Mouse (Mus musculus): ENCODE data around the gene Serinc3.
"Not testable (repeated sequence)": the region's sequence is repeated elsewhere in the genome, so short reads cannot be mapped to it uniquely, and the experiment has no call there.

Gene Serinc3

GRCm38 (mm10) chr2:163663930-163664329 is 19.0 kb upstream of the Serinc3 start:
- in situ Hi-C loops (cut with MboI; ENCODE audit: low sequenced_read_pairs) = no loop called here

- in situ Hi-C loops (cut with MboI; ENCODE audit: low sequenced_read_pairs) = no loop called here
These were observed 17.8 kb upstream of the Serinc3 start for GRCm38 (mm10) chr2:163662698-163663221.

DNA sequence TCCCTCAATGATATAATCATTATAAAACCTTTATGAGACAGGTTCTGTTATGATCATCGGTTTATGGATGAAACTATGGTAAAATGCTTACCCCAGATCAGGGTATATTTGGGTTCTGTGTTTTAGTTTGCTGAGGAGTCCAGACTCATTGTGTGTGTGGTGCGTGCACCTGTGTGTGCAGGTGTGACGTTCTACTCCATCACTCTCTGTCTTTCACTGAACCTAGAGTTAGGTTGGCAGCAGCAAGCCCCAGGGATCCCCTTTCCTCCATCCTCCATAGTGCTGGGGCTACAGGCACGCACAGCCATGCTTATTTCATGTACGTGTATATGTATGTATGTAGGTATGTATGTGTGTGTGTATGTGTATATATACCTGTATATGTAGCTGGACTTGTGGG is 17.1 kb upstream of the Serinc3 start:
- in situ Hi-C loops (cut with MboI; ENCODE audit: low sequenced_read_pairs) = no loop called here

DNA sequence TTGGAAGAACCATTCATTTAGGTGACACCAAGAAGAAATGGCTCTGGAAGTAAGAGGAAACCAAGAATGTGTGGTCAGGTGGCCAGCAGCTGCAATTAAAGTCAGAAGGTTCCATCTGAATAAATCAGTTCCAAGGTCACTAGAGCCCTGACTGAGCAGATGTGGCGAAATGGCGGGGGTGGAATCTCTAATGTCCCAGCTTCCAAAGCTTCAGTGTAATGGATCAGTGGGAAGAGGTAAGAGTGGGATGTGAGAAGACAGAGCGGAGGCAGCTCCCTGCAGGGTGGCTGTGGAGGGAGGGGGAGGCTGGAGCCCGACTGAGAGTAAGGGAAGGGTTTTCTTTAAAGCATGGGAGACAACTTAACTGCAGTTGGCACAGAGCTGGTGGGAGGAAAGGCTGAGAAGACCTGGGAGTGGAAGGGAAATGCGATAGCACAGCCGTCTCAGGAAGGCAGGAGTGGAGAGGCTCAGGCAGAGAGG is 16.5 kb upstream of the Serinc3 start:
- in situ Hi-C loops (cut with MboI; ENCODE audit: low sequenced_read_pairs) = no loop called here

GRCm38 (mm10) chr2:163660103-163660701 is 15.3 kb upstream of the Serinc3 start:
- in situ Hi-C loops (cut with MboI; ENCODE audit: low sequenced_read_pairs) = no loop called here

DNA sequence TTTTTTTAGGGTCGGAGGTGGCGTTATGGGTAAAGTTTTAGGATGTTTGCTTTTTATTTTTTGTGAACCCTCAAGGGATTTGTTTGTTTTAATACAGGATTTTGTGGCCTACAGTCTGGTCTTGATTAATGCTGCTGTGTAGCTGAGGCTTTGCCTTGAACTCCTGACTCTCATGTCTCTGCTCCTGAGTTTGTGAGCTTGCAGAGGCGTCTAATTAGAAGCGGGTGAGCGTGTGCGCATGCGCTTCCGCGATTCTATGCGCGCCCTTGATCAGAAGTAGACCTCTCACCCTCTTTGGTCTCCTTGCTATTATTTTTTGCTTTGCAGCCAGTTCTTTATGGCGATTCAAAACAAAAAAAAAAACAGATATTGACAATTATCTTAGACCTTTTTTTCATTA is 14.5 kb upstream of the Serinc3 start:
- in situ Hi-C loops (cut with MboI; ENCODE audit: low sequenced_read_pairs) = no loop called here

GRCm38 (mm10) chr2:163658941-163659340 is 14.0 kb upstream of the Serinc3 start:
- in situ Hi-C loops (cut with MboI; ENCODE audit: low sequenced_read_pairs) = no loop called here

DNA sequence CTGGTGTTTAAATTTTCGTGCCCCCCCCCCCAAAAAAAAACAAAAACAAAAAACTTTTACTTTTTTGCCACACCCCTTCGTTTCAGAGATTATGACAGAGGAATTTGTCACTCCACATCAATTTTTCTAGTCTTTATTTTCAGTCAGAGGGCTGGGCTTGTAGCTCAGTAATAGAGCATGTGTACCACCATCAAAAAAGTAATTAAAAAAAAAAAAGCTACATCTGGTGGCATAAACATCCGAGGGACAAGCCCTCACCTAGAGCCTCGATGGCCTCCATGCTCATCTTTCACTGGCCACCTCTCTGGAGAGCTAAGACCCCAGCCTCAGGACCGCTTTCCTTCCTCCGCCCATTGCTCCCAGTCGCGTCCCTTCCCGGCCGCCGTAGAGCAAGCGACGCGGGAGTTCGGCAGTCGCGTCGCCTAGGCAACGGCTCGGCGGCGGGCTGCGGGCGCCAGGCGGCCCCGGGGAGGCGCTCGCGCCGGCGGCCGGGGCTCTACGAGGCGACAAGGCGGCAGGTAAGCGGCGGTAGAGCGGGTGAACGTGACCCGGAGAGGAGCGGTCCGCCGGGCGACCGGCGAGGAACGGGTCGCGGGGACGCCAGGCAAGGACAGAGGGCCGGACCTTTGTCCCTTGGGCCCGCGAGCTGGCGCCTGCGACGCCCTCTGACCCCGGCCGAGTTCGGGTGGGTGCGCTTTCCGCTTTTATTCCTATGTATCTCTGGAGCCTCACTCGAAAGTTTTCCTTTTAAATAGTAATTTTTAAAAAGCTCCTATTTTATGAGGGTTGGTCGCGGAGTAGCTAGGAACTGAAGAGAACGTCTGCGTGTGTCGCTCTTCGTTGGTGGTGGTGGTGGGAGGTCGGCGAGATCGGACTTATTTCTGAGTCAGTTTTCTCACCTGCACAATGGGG is 13.3 kb upstream of the Serinc3 start, which contains the start of gene Pkig:
Gene Pkig, plus strand, starts transcription at position 412 of the 912 bp plus-strand sequence.
- in situ Hi-C loops (cut with MboI; ENCODE audit: low sequenced_read_pairs) = no loop called here

DNA sequence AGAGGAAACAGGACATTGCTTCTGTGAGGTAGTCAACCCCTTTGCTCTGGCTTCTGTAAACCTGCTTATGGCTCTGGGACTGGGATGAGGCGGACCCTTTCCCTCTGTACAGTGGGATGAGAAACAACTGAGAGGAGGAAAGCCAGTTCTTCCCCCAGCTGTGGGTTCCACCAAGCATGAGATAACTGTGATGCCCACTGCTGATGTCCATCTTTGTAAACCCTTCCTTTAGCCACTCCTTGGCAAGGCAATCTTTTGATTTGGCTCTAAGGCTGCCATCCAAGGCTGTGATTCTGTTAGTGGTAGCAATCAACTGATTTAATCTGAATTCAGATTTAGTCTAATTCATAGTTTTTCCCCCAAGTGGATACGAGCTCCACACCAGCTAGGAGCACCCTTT is 12.6 kb upstream of the Serinc3 start:
- in situ Hi-C loops (cut with MboI; ENCODE audit: low sequenced_read_pairs) = no loop called here

DNA sequence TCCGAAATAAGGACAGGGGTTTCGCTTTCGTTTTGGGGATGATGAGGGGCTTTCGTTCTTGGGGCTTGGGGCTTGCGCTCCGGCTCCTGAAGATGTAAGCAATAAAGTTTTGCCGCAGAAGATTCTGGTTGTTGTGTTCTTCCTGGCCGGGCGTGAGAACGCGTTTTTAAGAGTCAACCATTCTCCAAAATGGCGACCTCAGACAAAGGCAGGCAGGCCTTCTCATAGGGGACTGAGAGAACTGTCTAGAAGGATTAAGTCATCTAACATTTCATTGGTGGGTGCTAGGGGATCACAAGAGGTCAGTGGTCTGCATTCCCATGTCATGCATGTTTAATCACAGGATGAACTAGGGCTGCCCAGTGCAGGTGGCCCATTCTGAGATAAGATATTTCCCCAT is 10.8 kb upstream of the Serinc3 start:
- in situ Hi-C loops (cut with MboI; ENCODE audit: low sequenced_read_pairs) = not testable (repeated sequence)

- in situ Hi-C loops (cut with MboI; ENCODE audit: low sequenced_read_pairs) = no loop called here
These were observed 1.6 kb upstream of the Serinc3 start for GRCm38 (mm10) chr2:163646461-163647080.

DNA sequence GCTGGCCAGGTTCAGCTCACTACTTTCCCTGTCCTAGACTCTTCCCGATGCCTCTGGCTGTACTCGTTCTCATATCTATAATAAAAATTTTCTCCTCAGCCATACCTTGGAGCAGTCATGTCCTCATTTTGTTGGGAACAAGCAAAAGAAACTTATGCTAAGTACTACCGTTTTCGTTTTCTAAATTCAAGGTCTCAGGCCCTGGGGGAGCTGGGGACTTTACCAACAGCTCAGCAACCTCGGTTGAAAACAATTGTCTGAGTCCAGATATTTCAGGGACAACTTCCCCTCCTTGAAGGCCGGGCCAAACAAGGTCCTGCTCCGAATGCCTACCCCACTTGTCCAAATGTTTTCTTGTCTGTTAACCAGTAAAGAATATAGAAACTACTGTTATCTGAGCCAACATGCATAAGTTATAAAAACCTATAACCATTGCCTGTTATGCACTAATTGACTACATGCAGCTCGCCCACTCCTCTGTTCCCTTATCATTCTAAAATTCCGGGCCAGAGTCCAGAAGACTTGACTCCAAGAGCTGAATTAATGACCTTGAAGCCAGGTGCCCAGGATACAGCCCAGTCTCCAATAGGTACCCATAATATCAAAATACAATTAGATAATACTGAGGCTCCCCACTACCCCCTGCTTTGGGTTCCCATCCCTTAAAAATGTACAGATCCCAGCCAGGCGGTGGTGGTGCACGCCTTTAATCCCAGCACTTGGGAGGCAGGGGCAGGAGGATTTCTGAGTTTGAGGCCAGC is 949 bp upstream of the Serinc3 start:
- in situ Hi-C loops (cut with MboI; ENCODE audit: low sequenced_read_pairs) = no loop called here

GRCm38 (mm10) chr2:163644047-163644446 is 884 bp downstream of the Serinc3 start:
- in situ Hi-C loops (cut with MboI; ENCODE audit: low sequenced_read_pairs) = no loop called here

GRCm38 (mm10) chr2:163643576-163643971 is 1.4 kb downstream of the Serinc3 start:
- in situ Hi-C loops (cut with MboI; ENCODE audit: low sequenced_read_pairs) = no loop called here

DNA sequence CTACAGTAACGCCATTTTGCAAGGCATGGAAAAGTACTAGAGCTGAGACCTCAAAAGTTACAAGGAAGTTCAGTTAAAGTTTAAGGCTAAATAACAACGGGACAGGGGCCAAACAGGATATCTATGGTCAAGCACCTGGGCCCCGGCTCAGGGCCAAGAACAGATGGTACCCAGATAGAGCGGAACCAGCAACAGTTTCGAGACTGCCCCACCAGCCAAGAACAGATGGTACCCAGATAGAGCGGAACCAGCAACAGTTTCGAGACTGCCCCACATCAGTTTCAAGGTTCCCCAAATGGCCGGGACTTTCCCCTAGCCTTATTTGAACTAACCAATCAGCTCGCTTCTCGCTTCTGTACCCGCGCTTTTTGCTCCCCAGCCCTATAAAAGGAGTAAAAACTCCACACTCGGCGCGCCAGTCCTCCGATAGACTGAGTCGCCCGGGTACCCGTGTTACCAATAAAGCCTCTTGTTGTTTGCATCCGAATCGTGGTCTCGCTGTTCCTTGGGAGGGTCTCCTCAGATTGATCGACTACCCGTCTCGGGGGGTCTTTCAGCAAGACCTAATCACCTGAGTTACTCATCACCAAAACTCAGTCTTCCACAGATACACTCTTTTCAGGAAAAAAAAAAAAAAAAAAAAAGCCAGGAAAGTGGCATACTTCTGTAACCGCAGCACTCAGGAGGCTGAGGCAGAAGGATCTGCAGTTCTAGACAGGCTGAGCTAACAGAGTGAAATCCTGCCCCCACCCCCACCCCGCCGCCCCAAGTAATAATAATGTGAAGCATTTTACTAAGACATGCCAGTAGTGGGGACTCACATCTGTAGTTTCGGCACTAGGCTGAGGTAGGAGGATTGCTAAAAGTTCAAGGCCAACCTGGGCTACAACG is 2.0 kb downstream of the Serinc3 start:
- in situ Hi-C loops (cut with MboI; ENCODE audit: low sequenced_read_pairs) = no loop called here

GRCm38 (mm10) chr2:163641681-163642080 is 3.2 kb downstream of the Serinc3 start:
- in situ Hi-C loops (cut with MboI; ENCODE audit: low sequenced_read_pairs) = no loop called here

GRCm38 (mm10) chr2:163640493-163640892 is 4.4 kb downstream of the Serinc3 start:
- in situ Hi-C loops (cut with MboI; ENCODE audit: low sequenced_read_pairs) = no loop called here

GRCm38 (mm10) chr2:163637655-163638266 is 7.2 kb downstream of the Serinc3 start:
- in situ Hi-C loops (cut with MboI; ENCODE audit: low sequenced_read_pairs) = no loop called here

- in situ Hi-C loops (cut with MboI; ENCODE audit: low sequenced_read_pairs) = no loop called here
These were observed 8.9 kb downstream of the Serinc3 start for GRCm38 (mm10) chr2:163636057-163636456.
